Mouse (Mus musculus): ENCODE results near the gene Trp53bp2. TPM values are rescaled to one million over a fixed set of nuclear protein-coding genes. Genes with fewer than 3 reads are reported as not detected.

Gene Trp53bp2
- polyA plus RNA-seq, 1 experiment from 2014 or later = 29.0 TPM

- no peaks in the 10 kb centered on the region for H3K27me3 ChIP-seq (ENCODE audit: insufficient read depth, low read length)
- peaks cover 10% of the 10 kb centered on the region; the same call in 1 of the 2 replicates for H3K4me1 ChIP-seq (ENCODE audit: insufficient read depth)
- H3K9ac ChIP-seq = no peak overlapping the region
- no peak for TF ChIP-seq CTCF (IDR thresholded peaks at IDR 0.05; ENCODE audit: low read depth)
- DNase-seq = peak; percentile 61
- no peaks in the 10 kb centered on the region for H3K36me3 ChIP-seq (ENCODE audit: insufficient read depth)
- no peak overlapping the region for H3K4me2 ChIP-seq
- H3K27ac ChIP-seq (ENCODE audit: low read depth) = no peak overlapping the region
- 47% methylated on average over 4 of the region's 4 CpGs for WGBS
- no peak for ATAC-seq (ENCODE audit: insufficient read depth)
- no peaks in the 10 kb centered on the region for H3K9me3 ChIP-seq (ENCODE audit: low read depth, low read length)
- H3K4me3 ChIP-seq (ENCODE audit: low read depth, low read length) = no peak overlapping the region
Measured at GRCm38 (mm10) chr1:182406621-182407020, 2.4 kb upstream of the Trp53bp2 start.

- ATAC-seq (ENCODE audit: insufficient read depth) (no peak), DNase-seq (no peak)
- H3K4me1 ChIP-seq (ENCODE audit: insufficient read depth) = peaks cover 16% of the 10 kb centered on the region
- H3K27me3 ChIP-seq (ENCODE audit: insufficient read depth, low read length) = no peaks in the 10 kb centered on the region
- peak overlapping the region; percentile 73 for H3K9ac ChIP-seq
- H3K4me2 ChIP-seq = peak overlapping the region; percentile 82
- 1% methylated on average over 13 of the region's 13 CpGs for WGBS
- H3K36me3 ChIP-seq (ENCODE audit: insufficient read depth) = no peaks in the 10 kb centered on the region
- peak overlapping the region; percentile 89 for H3K4me3 ChIP-seq (ENCODE audit: low read depth, low read length)
- no peaks in the 10 kb centered on the region for H3K9me3 ChIP-seq (ENCODE audit: low read depth, low read length)
- TF ChIP-seq CTCF (IDR thresholded peaks at IDR 0.05; ENCODE audit: low read depth) = no peak
- H3K27ac ChIP-seq (ENCODE audit: low read depth) = peak overlapping the region; percentile 93
Measured at GRCm38 (mm10) chr1:182408243-182408642, 729 bp upstream of the Trp53bp2 start.

- Histone ChIP-seq H3K9me3 (ENCODE audit: low read depth, low read length) (no peaks in the 10 kb centered on the region), H3K4me2 (peak overlapping the region; percentile 78), H3K36me3 (ENCODE audit: insufficient read depth) (no peaks in the 10 kb centered on the region), H3K9ac (peak overlapping the region; percentile 95), H3K4me3 (ENCODE audit: low read depth, low read length) (peak overlapping the region; percentile 89), H3K27me3 (ENCODE audit: insufficient read depth, low read length) (no peaks in the 10 kb centered on the region), H3K27ac (ENCODE audit: low read depth) (peak overlapping the region; percentile 93), H3K4me1 (ENCODE audit: insufficient read depth) (peaks cover 16% of the 10 kb centered on the region)
- WGBS = 1% methylated on average over 34 of the region's 34 CpGs
- ATAC-seq (ENCODE audit: insufficient read depth) (peak; percentile 65), DNase-seq (peak; percentile 72)
- no peak for TF ChIP-seq CTCF (IDR thresholded peaks at IDR 0.05; ENCODE audit: low read depth)
Measured at GRCm38 (mm10) chr1:182409401-182410173, 615 bp downstream of the Trp53bp2 start.

GRCm38 (mm10) chr1:182412586-182413270, 3.8 kb downstream of the Trp53bp2 start:
- H3K9me3 ChIP-seq (ENCODE audit: low read depth, low read length) = no peaks in the 10 kb centered on the region
- 71% methylated on average over 7 of the region's 7 CpGs for WGBS
- no peak overlapping the region for H3K27ac ChIP-seq (ENCODE audit: low read depth)
- ATAC-seq (ENCODE audit: insufficient read depth) = no peak
- H3K4me1 ChIP-seq (ENCODE audit: insufficient read depth) = peaks cover 16% of the 10 kb centered on the region
- H3K4me3 ChIP-seq (ENCODE audit: low read depth, low read length) = no peak overlapping the region
- no peaks in the 10 kb centered on the region for H3K36me3 ChIP-seq (ENCODE audit: insufficient read depth)
- no peak for DNase-seq
- no peaks in the 10 kb centered on the region for H3K27me3 ChIP-seq (ENCODE audit: insufficient read depth, low read length)
- no peak overlapping the region for H3K9ac ChIP-seq
- no peak for TF ChIP-seq CTCF (IDR thresholded peaks at IDR 0.05; ENCODE audit: low read depth)
- no peak overlapping the region for H3K4me2 ChIP-seq

- 71% methylated on average over 3 of the region's 3 CpGs for WGBS
- Histone ChIP-seq H3K9me3 (ENCODE audit: low read depth, low read length) (no peaks in the 10 kb centered on the region), H3K36me3 (ENCODE audit: insufficient read depth) (no peaks in the 10 kb centered on the region)
Measured at GRCm38 (mm10) chr1:182419481-182419880, 10.5 kb downstream of the Trp53bp2 start.

GRCm38 (mm10) chr1:182424274-182424673, 15.3 kb downstream of the Trp53bp2 start:
- Histone ChIP-seq H3K4me2 (no peak overlapping the region), H3K4me3 (ENCODE audit: low read depth, low read length) (no peak overlapping the region), H3K9ac (no peak overlapping the region), H3K36me3 (ENCODE audit: insufficient read depth) (no peaks in the 10 kb centered on the region), H3K4me1 (ENCODE audit: insufficient read depth) (no peaks in the 10 kb centered on the region), H3K27me3 (ENCODE audit: insufficient read depth, low read length) (no peaks in the 10 kb centered on the region), H3K27ac (ENCODE audit: low read depth) (no peak overlapping the region), H3K9me3 (ENCODE audit: low read depth, low read length) (no peaks in the 10 kb centered on the region)
- ATAC-seq (ENCODE audit: insufficient read depth) = no peak
- WGBS = 60% methylated on average over 2 of the region's 2 CpGs
- DNase-seq = no peak
- no peak for TF ChIP-seq CTCF (IDR thresholded peaks at IDR 0.05; ENCODE audit: low read depth)

More at GRCm38 (mm10) chr1:182419481-182419880, 10.5 kb downstream of the Trp53bp2 start:
- Histone ChIP-seq H3K27me3 (ENCODE audit: insufficient read depth, low read length) (no peaks in the 10 kb centered on the region), H3K9ac (no peak overlapping the region), H3K27ac (ENCODE audit: low read depth) (no peak overlapping the region), H3K4me3 (ENCODE audit: low read depth, low read length) (no peak overlapping the region), H3K4me2 (no peak overlapping the region), H3K4me1 (ENCODE audit: insufficient read depth) (no peaks in the 10 kb centered on the region)
- no peak for TF ChIP-seq CTCF (IDR thresholded peaks at IDR 0.05; ENCODE audit: low read depth)
- ATAC-seq (ENCODE audit: insufficient read depth) (no peak), DNase-seq (no peak)

GRCm38 (mm10) chr1:182425176-182425575, 16.2 kb downstream of the Trp53bp2 start:
- Histone ChIP-seq H3K4me3 (ENCODE audit: low read depth, low read length) (no peak overlapping the region), H3K27me3 (ENCODE audit: insufficient read depth, low read length) (no peaks in the 10 kb centered on the region), H3K9ac (no peak overlapping the region), H3K27ac (ENCODE audit: low read depth) (no peak overlapping the region), H3K4me1 (ENCODE audit: insufficient read depth) (no peaks in the 10 kb centered on the region), H3K9me3 (ENCODE audit: low read depth, low read length) (no peaks in the 10 kb centered on the region), H3K36me3 (ENCODE audit: insufficient read depth) (peaks cover 6% of the 10 kb centered on the region; the same call in 1 of the 2 replicates), H3K4me2 (no peak overlapping the region)
- 64% methylated on average over 3 of the region's 3 CpGs for WGBS
- TF ChIP-seq CTCF (IDR thresholded peaks at IDR 0.05; ENCODE audit: low read depth) = no peak
- DNase-seq (no peak), ATAC-seq (ENCODE audit: insufficient read depth) (no peak)
